23 mouse cellular contexts compared by ENCODE assay signal in the genomic region with DNA sequence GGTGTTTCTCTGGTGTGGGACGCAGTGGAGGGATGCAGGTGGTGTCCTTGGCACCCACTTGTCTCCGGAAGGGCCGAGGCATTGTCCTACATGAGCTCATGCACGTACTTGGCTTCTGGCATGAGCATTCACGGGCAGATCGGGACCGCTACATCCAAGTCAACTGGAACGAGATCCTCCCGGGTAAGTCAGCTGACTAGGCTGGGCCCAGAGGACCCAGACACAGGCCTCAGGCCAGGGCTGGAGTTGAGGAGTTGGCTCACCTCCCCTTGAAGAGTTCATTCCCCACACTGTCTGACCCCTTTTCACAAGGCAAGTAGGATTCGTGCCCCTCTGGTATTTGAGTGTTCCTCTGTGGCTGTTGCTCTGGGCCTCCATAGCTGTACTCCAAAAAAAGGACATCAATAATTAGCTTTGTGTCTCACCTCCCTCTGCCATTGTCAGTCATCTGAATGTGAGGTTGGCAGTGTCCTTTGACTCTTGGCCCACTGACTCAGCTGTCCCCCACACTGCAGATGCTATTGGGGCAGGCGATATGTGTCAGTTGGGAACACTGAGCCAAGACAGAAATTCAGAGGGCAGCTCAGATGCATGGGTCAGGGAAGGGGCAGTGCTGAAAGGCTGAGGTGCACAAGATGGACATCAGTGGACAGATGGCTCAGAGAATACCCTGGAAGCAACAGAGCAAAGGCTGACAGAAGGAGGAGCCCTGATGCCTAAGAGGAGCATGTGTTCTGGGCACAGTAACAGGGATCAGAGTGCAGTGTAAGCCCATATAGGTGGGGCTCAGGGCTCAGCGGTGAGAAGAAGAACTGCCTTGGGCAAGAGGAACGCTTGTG. TPM values are rescaled to one million over a fixed set of nuclear protein-coding genes. Genes with fewer than 3 reads are reported as not detected.
"Had no signal": no experiment of that assay in that cellular context is flagged by ENCODE, and none has a peak within 500 bp of the region (broad histone marks: within the 10 kb centered on the region; RNA-seq: fewer than 3 reads in every experiment).

No protein-coding gene starts in this region.

- H3K27me3 ChIP-seq: lung, embryonic 15.5 days; neural tube, embryonic 13.5 days; stomach, embryonic 15.5 days had no signal

- ATAC-seq: liver, embryonic 12.5 days; midbrain, embryonic 13.5 days; midbrain, embryonic 16.5 days had no signal

- DNase-seq: kidney, postnatal 25 days; layer of hippocampus, postnatal 36 days; liver; lung, adult 18-20 months; lung, postnatal 10 days; lung, postnatal 36 days; retina, postnatal 1 day; right cerebral cortex, postnatal 25 days; spleen, adult 18-20 months; thymus, postnatal 25 days had no signal

- H3K9ac ChIP-seq: kidney, embryonic 15.5 days; limb, embryonic 12.5 days; liver, embryonic 12.5 days; liver, embryonic 15.5 days; lung, embryonic 15.5 days; midbrain, embryonic 13.5 days; neural tube, embryonic 13.5 days; stomach, embryonic 15.5 days had no signal

- H3K4me2 ChIP-seq: kidney, embryonic 15.5 days; limb, embryonic 12.5 days; liver, embryonic 12.5 days; liver, embryonic 15.5 days; lung, embryonic 15.5 days; midbrain, embryonic 13.5 days; neural tube, embryonic 13.5 days; stomach, embryonic 15.5 days had no signal

- H3K36me3 ChIP-seq: kidney, embryonic 15.5 days; limb, embryonic 12.5 days; liver, embryonic 12.5 days; liver, embryonic 15.5 days; lung, embryonic 15.5 days; midbrain, embryonic 10.5 days; midbrain, embryonic 13.5 days; neural tube, embryonic 13.5 days; stomach, embryonic 15.5 days had no signal

- H3K9me3 ChIP-seq: kidney, embryonic 15.5 days; limb, embryonic 12.5 days; liver, embryonic 12.5 days; liver, embryonic 15.5 days; lung, embryonic 15.5 days; megakaryocyte, embryonic 14.5 days; midbrain, embryonic 10.5 days; midbrain, embryonic 13.5 days; neural tube, embryonic 13.5 days; stomach, embryonic 15.5 days had no signal

- H3K4me1 ChIP-seq: kidney, embryonic 15.5 days; limb, embryonic 12.5 days; liver, embryonic 12.5 days; liver, embryonic 15.5 days; lung, embryonic 15.5 days; midbrain, embryonic 10.5 days; midbrain, embryonic 13.5 days; neural tube, embryonic 13.5 days; stomach, embryonic 15.5 days had no signal

- H3K27ac ChIP-seq: kidney, embryonic 15.5 days; left cerebral cortex, adult 2 months; limb, embryonic 12.5 days; liver, embryonic 12.5 days; liver, embryonic 15.5 days; lung, embryonic 15.5 days; midbrain, embryonic 10.5 days; midbrain, embryonic 13.5 days; neural tube, embryonic 13.5 days; stomach, embryonic 15.5 days had no signal

- H3K4me3 ChIP-seq: kidney, embryonic 15.5 days; left cerebral cortex, adult 2 months; limb, embryonic 12.5 days; liver, embryonic 12.5 days; liver, embryonic 15.5 days; lung, embryonic 15.5 days; megakaryocyte, embryonic 14.5 days; midbrain, embryonic 10.5 days; midbrain, embryonic 13.5 days; myocyte; neural tube, embryonic 13.5 days; stomach, embryonic 15.5 days had no signal

RNA-seq across cellular contexts. Expression of gene Astl, which starts 8.9 kb away (rescaled TPM):
- polyA plus RNA-seq: kidney, embryonic 15.5 days; limb, embryonic 12.5 days; liver, embryonic 12.5 days; lung, embryonic 15.5 days; midbrain, embryonic 10.5 days; midbrain, embryonic 13.5 days; midbrain, embryonic 16.5 days; neural tube, embryonic 13.5 days; stomach, embryonic 15.5 days had no signal

RNA-seq across cellular contexts. Expression of gene Adra2b, which starts 15.6 kb away (rescaled TPM):
- polyA plus RNA-seq: myocyte had no signal
